Mouse (Mus musculus): ENCODE measurements around the gene Sgk1. TPM values are rescaled to one million over a fixed set of nuclear protein-coding genes. Genes with fewer than 3 reads are reported as not detected.

The Sgk1 gene
- polyA plus RNA-seq, 2 experiments from 2014 or later = 34.8 to 57.5 TPM

GRCm38 (mm10) chr10:21918750-21919145, 36.8 kb downstream of the Sgk1 start:
- ATAC-seq = no peak

- no peak for ATAC-seq
Measured at GRCm38 (mm10) chr10:21920611-21921010, 38.6 kb downstream of the Sgk1 start.

GRCm38 (mm10) chr10:21922716-21923350, 40.8 kb downstream of the Sgk1 start:
- no peak for ATAC-seq

- ATAC-seq = no peak
Measured at GRCm38 (mm10) chr10:21923495-21923952, 41.5 kb downstream of the Sgk1 start.

- no peak for ATAC-seq
Measured at GRCm38 (mm10) chr10:21924051-21924720, 42.2 kb downstream of the Sgk1 start.

GRCm38 (mm10) chr10:21926941-21927340, 45.0 kb downstream of the Sgk1 start:
- no peak for ATAC-seq

- no peak for ATAC-seq
Measured at GRCm38 (mm10) chr10:21930781-21931380, 48.9 kb downstream of the Sgk1 start.

- no peak for ATAC-seq
Measured at GRCm38 (mm10) chr10:21932791-21933190, 50.8 kb downstream of the Sgk1 start.

- ATAC-seq = no peak
Measured at GRCm38 (mm10) chr10:21934826-21935225, 52.8 kb downstream of the Sgk1 start.

- ATAC-seq = no peak
Measured at GRCm38 (mm10) chr10:21936513-21937221, 54.7 kb downstream of the Sgk1 start.

- no peak for ATAC-seq
Measured at GRCm38 (mm10) chr10:21937222-21937605, 55.2 kb downstream of the Sgk1 start.

- no peak for ATAC-seq
Measured at GRCm38 (mm10) chr10:21938166-21938565, 56.2 kb downstream of the Sgk1 start.

GRCm38 (mm10) chr10:21941235-21941634, 59.3 kb downstream of the Sgk1 start:
- no peak for ATAC-seq

- ATAC-seq = no peak
Measured at GRCm38 (mm10) chr10:21943145-21943700, 61.2 kb downstream of the Sgk1 start.

GRCm38 (mm10) chr10:21945195-21945594, 63.2 kb downstream of the Sgk1 start:
- ATAC-seq = no peak

- ATAC-seq = peak; percentile 77
Measured at GRCm38 (mm10) chr10:21946751-21947351, 64.9 kb downstream of the Sgk1 start.

- ATAC-seq = no peak
Measured at GRCm38 (mm10) chr10:21952520-21952919, 70.5 kb downstream of the Sgk1 start.

- no peak for ATAC-seq
Measured at GRCm38 (mm10) chr10:21961111-21961510, 79.1 kb downstream of the Sgk1 start.

GRCm38 (mm10) chr10:21963005-21963404, 81.0 kb downstream of the Sgk1 start:
- no peak for ATAC-seq

- ATAC-seq = no peak
Measured at GRCm38 (mm10) chr10:21973676-21974075, 91.7 kb downstream of the Sgk1 start.

- ATAC-seq = no peak
Measured at GRCm38 (mm10) chr10:21974801-21975200, 92.8 kb downstream of the Sgk1 start.

- peak; percentile 74 for ATAC-seq
Measured at GRCm38 (mm10) chr10:21975384-21975783, 93.4 kb downstream of the Sgk1 start.
